Mouse (Mus musculus) hindbrain, embryonic 10.5 days (tissue): ENCODE measurements around the gene H6pd. TPM values are rescaled to one million over a fixed set of nuclear protein-coding genes. Genes with fewer than 3 reads are reported as not detected.

Experiments
- DNase-seq: peaks from one replicate; pipeline ENCODE4 v3.0.0-alpha.2; 2017; ENCODE audit warnings: low spot score
- H3K27ac ChIP-seq: fragments of 300-500 bp; sonication (generic); 2 replicates; pipeline ENCODE4 v1.5.1; 2016; ENCODE audit warnings: mild to moderate bottlenecking, moderate library complexity
- H3K27me3 ChIP-seq: fragments of 300-500 bp; sonication (generic); 2 replicates; pipeline ENCODE4 v1.6.1; 2016; ENCODE audit warnings: mild to moderate bottlenecking; ENCODE audit not compliant: poor library complexity, insufficient read depth, severe bottlenecking
- H3K36me3 ChIP-seq: fragments of 300-500 bp; sonication (generic); 2 replicates; pipeline ENCODE4 v1.6.1; 2016; ENCODE audit warnings: mild to moderate bottlenecking, moderate library complexity
- H3K4me1 ChIP-seq: fragments of 300-500 bp; sonication (generic); replicated peaks from 2 replicates; pipeline ENCODE4 v1.6.1; 2016; ENCODE audit warnings: mild to moderate bottlenecking
- H3K4me3 ChIP-seq: fragments of 300-500 bp; sonication (generic); 2 replicates; pipeline ENCODE4 v1.5.1; 2016; ENCODE audit warnings: mild to moderate bottlenecking, moderate library complexity
- H3K9me3 ChIP-seq: fragments of 300-500 bp; sonication (generic); 2 replicates; pipeline ENCODE4 v1.6.1; 2016; ENCODE audit warnings: mild to moderate bottlenecking, moderate library complexity
- WGBS: fragments of 180-500 bp; shearing (Covaris S2); methylation state at CpG from one replicate; pipeline ENCODE4 v1.1.7; 2016; 5-methylcytosine and 5-hydroxymethylcytosine counted together
- polyA plus RNA-seq: library from polyadenylated mRNA; unstranded; fragments of >200 nt; fragmentation: Nextera tagmentation; extraction: Ambion mirVana; gene quantifications from 2 replicates; pipeline ENCODE4 v1.2.1, GENCODE M21; 2016

The H6pd gene
- polyA plus RNA-seq, 1 experiment from 2014 or later, result 5.6 TPM

- Histone ChIP-seq H3K27ac (no peak overlapping the region), H3K9me3 (0 out of 2 replicates have a peak, but pooled peaks cover 2% of the 10 kb centered on the region), H3K27me3 (peaks cover 44% of the 10 kb centered on the region), H3K4me1 (no peaks in the 10 kb centered on the region), H3K36me3 (no peaks in the 10 kb centered on the region), H3K4me3 (no peak overlapping the region)
- 80% methylated on average over 9 of the region's 9 CpGs for WGBS
- no peak for DNase-seq
Observed at GRCm38 (mm10) chr4:150040003-150040581, 31.3 kb upstream of the H6pd start.

GRCm38 (mm10) chr4:150038533-150038932, 29.7 kb upstream of the H6pd start:
- Histone ChIP-seq H3K4me3 (no peak overlapping the region), H3K36me3 (no peaks in the 10 kb centered on the region), H3K27me3 (peaks cover 52% of the 10 kb centered on the region), H3K4me1 (peaks cover 6% of the 10 kb centered on the region), H3K27ac (no peak overlapping the region), H3K9me3 (0 out of 2 replicates have a peak, but pooled peaks cover under 1% of the 10 kb centered on the region)
- no peak for DNase-seq
- 90% methylated on average over 7 of the region's 7 CpGs for WGBS

- DNase-seq, result no peak
- 81% methylated on average over 6 of the region's 6 CpGs for WGBS
- Histone ChIP-seq H3K9me3 (no peaks in the 10 kb centered on the region), H3K4me3 (no peak overlapping the region), H3K36me3 (no peaks in the 10 kb centered on the region), H3K27me3 (peaks cover 74% of the 10 kb centered on the region), H3K27ac (no peak overlapping the region), H3K4me1 (peaks cover 20% of the 10 kb centered on the region)
Observed at GRCm38 (mm10) chr4:150036094-150036493, 27.3 kb upstream of the H6pd start.

- Histone ChIP-seq H3K27ac (no peak overlapping the region), H3K4me3 (no peak overlapping the region), H3K27me3 (peaks cover 82% of the 10 kb centered on the region), H3K9me3 (no peaks in the 10 kb centered on the region), H3K4me1 (peaks cover 28% of the 10 kb centered on the region), H3K36me3 (no peaks in the 10 kb centered on the region)
- peak; percentile 86 for DNase-seq
- WGBS, result 13% methylated on average over 10 of the region's 10 CpGs
Observed at GRCm38 (mm10) chr4:150035280-150035679, 26.5 kb upstream of the H6pd start.

- no peaks in the 10 kb centered on the region for H3K9me3 ChIP-seq
- peak; percentile 54 for DNase-seq
- H3K4me1 ChIP-seq, result peaks cover 42% of the 10 kb centered on the region
- no peaks in the 10 kb centered on the region for H3K36me3 ChIP-seq
- WGBS, result 2% methylated on average over 31 of the region's 31 CpGs
- peaks cover 96% of the 10 kb centered on the region for H3K27me3 ChIP-seq
- peak overlapping the region; percentile 47 for H3K4me3 ChIP-seq
- H3K27ac ChIP-seq, result 0 out of 2 replicates have a peak overlapping the region, but pooled peaks have one; percentile 5
Observed at GRCm38 (mm10) chr4:150033261-150033671, 24.4 kb upstream of the H6pd start.

GRCm38 (mm10) chr4:150031234-150031890, 22.5 kb upstream of the H6pd start:
- Histone ChIP-seq H3K27ac (no peak overlapping the region), H3K4me3 (peak overlapping the region; percentile 59), H3K9me3 (no peaks in the 10 kb centered on the region), H3K36me3 (no peaks in the 10 kb centered on the region), H3K4me1 (peaks cover 42% of the 10 kb centered on the region), H3K27me3 (peaks cover 99% of the 10 kb centered on the region)
- 25% methylated on average over 14 of the region's 14 CpGs for WGBS
- DNase-seq, result no peak

- H3K4me1 ChIP-seq, result peaks cover 42% of the 10 kb centered on the region
Observed at GRCm38 (mm10) chr4:150030449-150031233, 21.8 kb upstream of the H6pd start.

GRCm38 (mm10) chr4:150029885-150030284, 21.1 kb upstream of the H6pd start:
- 5% methylated on average over 11 of the region's 11 CpGs for WGBS
- Histone ChIP-seq H3K4me3 (peak overlapping the region; percentile 59), H3K36me3 (no peaks in the 10 kb centered on the region), H3K4me1 (peaks cover 42% of the 10 kb centered on the region), H3K9me3 (no peaks in the 10 kb centered on the region), H3K27ac (no peak overlapping the region), H3K27me3 (peaks cover 87% of the 10 kb centered on the region)
- no peak for DNase-seq

More at GRCm38 (mm10) chr4:150030449-150031233, 21.8 kb upstream of the H6pd start:
- 0 out of 2 replicates have a peak overlapping the region, but pooled peaks have one; percentile 16 for H3K27ac ChIP-seq
- under 1% methylated on average over 28 of the region's 28 CpGs for WGBS
- peaks cover 94% of the 10 kb centered on the region for H3K27me3 ChIP-seq
- peak overlapping the region; percentile 59 for H3K4me3 ChIP-seq
- no peaks in the 10 kb centered on the region for H3K9me3 ChIP-seq
- DNase-seq, result peak; percentile 61
- no peaks in the 10 kb centered on the region for H3K36me3 ChIP-seq

GRCm38 (mm10) chr4:150023518-150023917, 14.7 kb upstream of the H6pd start:
- WGBS, result 73% methylated on average over 7 of the region's 7 CpGs
- peaks cover 24% of the 10 kb centered on the region for H3K27me3 ChIP-seq

GRCm38 (mm10) chr4:150019741-150020380, 11.0 kb upstream of the H6pd start:
- Histone ChIP-seq H3K4me1 (peaks cover 5% of the 10 kb centered on the region; the same call in 1 of the 2 replicates), H3K36me3 (no peaks in the 10 kb centered on the region), H3K27me3 (0 out of 2 replicates have a peak, but pooled peaks cover 11% of the 10 kb centered on the region), H3K9me3 (no peaks in the 10 kb centered on the region), H3K27ac (no peak overlapping the region), H3K4me3 (no peak overlapping the region)
- WGBS, result 91% methylated on average over 15 of the region's 15 CpGs
- DNase-seq, result no peak

More at GRCm38 (mm10) chr4:150023518-150023917, 14.7 kb upstream of the H6pd start:
- H3K9me3 ChIP-seq, result no peaks in the 10 kb centered on the region
- no peak overlapping the region for H3K27ac ChIP-seq
- no peaks in the 10 kb centered on the region for H3K36me3 ChIP-seq
- H3K4me1 ChIP-seq, result 0 out of 2 replicates have a peak, but pooled peaks cover under 1% of the 10 kb centered on the region
- DNase-seq, result no peak
- H3K4me3 ChIP-seq, result no peak overlapping the region

- H3K9me3 ChIP-seq, result no peaks in the 10 kb centered on the region
- WGBS, result 70% methylated on average over 7 of the region's 7 CpGs
- peaks cover 9% of the 10 kb centered on the region; the same call in 1 of the 2 replicates for H3K4me1 ChIP-seq
Observed at GRCm38 (mm10) chr4:150015436-150015835, 6.6 kb upstream of the H6pd start.

GRCm38 (mm10) chr4:150014378-150015091, 5.7 kb upstream of the H6pd start:
- Histone ChIP-seq H3K9me3 (no peaks in the 10 kb centered on the region), H3K27ac (no peak overlapping the region), H3K4me3 (no peak overlapping the region), H3K4me1 (peaks cover 14% of the 10 kb centered on the region; the same call in 1 of the 2 replicates), H3K36me3 (no peaks in the 10 kb centered on the region), H3K27me3 (peaks cover 21% of the 10 kb centered on the region)
- no peak for DNase-seq
- 90% methylated on average over 4 of the region's 4 CpGs for WGBS

More at GRCm38 (mm10) chr4:150015436-150015835, 6.6 kb upstream of the H6pd start:
- H3K36me3 ChIP-seq, result no peaks in the 10 kb centered on the region
- peaks cover 12% of the 10 kb centered on the region for H3K27me3 ChIP-seq
- no peak overlapping the region for H3K27ac ChIP-seq
- H3K4me3 ChIP-seq, result no peak overlapping the region
- DNase-seq, result no peak
